Mouse (Mus musculus) brown adipose tissue, adult 24 weeks (tissue): ENCODE results near the gene Glod4. TPM values are rescaled to one million over a fixed set of nuclear protein-coding genes. Genes with fewer than 3 reads are reported as not detected.

ENCODE experiments used
- H3K27ac ChIP-seq: fragments of 200-500 bp; replicated peaks from 2 replicates; pipeline ENCODE4 v1.5.1; 2012; ENCODE audit warnings: low read depth, mild to moderate bottlenecking, low read length
- H3K4me1 ChIP-seq: fragments of 200-500 bp; 2 replicates; pipeline ENCODE4 v1.6.1; 2012; ENCODE audit warnings: low read length, mixed read lengths; ENCODE audit not compliant: control insufficient read depth, insufficient read depth, insufficient read length
- H3K4me3 ChIP-seq: fragments of 200-500 bp; 2 replicates; pipeline ENCODE4 v1.5.1; 2012; ENCODE audit warnings: low read depth, mild to moderate bottlenecking, low read length, moderate library complexity; ENCODE audit not compliant: insufficient read depth
- polyA plus RNA-seq: library from polyadenylated mRNA; stranded (reverse); fragments of >200 nt; gene quantifications from 2 replicates; pipeline ENCODE4 v1.2.4, GENCODE M21; 2012; ENCODE audit not compliant: missing spikeins, insufficient read depth, insufficient read length

The Glod4 gene
- 62.0 and 64.6 TPM in 2 replicates for polyA plus RNA-seq

DNA sequence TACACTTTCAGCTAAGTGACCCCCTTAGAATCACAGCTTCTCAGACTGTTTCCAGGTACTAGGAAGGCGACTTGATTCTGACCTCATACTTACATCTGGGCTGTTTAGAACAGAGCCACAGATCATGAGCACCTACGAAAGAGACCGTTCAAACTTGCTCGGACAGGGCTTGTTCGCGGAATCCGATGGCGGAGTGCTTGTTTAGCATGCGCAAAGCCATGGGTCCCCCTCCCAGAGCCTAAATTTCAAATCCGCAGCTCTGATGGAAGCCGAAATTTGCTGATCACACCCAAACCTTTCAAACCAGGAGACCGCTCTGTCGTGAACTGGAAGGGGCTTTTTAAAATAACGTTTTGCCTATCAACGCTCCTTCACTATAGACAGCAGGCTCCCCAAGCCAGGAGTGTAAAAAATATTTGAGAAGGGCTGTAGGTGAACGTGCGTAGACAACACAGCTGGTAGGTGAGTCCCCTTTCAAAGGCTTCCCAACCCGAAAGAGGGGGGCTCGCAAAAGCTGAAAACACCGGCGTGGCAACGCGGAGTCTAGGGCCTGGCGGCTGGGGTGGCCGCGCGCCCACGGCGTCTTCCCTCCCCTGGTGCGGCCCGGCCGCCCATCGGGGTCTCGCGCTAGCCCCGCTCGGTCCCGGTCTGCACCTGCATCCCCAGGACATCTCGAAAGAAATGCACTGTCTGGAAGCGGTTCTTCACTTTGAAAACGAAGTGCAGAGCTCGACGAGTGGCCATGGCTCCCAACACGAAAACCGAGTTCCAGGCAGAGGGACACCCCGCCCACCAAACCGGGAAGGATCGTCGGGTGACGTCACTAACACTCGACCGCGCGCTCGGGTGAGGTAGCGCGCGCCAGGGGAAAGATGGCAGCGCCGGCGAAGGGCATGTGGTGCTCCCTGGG lies at the start of gene Glod4, which contains the start of gene Mrm3:
TSS of gene Glod4 (minus strand) at position 825 of the 910 bp plus-strand sequence.
TSS of gene Mrm3 (plus strand) at position 815 of the 910 bp plus-strand sequence.
- peak within 1 kb of the TSS; percentile 74 for H3K27ac ChIP-seq
- H3K4me1 ChIP-seq, result no peaks in the 10 kb centered on the region
- peak within 1 kb of the TSS; percentile 82 for H3K4me3 ChIP-seq

DNA sequence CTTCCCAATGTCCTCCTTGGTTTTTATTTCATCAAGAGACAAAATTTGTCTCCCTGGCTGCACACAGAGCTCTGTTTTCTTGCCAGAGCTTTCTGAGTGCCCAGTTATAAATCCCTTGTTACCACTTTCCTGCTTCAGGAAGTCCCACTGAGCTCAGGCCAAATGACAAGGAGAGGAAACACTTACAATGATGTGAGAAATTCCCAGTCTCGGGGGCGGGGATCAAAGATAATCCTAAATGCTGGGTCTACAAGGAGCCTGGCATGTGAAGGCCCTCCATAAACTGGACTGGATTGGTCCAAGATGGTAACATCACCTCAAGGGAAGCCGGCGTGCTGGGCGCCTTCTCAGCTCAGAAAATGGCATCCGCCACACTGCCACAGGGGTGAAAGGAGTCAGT lies 49.3 kb upstream of the Glod4 start:
- H3K27ac ChIP-seq, result peak overlapping the region; percentile 78
- H3K4me1 ChIP-seq, result peaks cover 29% of the 10 kb centered on the region
- H3K4me3 ChIP-seq, result peak overlapping the region; percentile 30

DNA sequence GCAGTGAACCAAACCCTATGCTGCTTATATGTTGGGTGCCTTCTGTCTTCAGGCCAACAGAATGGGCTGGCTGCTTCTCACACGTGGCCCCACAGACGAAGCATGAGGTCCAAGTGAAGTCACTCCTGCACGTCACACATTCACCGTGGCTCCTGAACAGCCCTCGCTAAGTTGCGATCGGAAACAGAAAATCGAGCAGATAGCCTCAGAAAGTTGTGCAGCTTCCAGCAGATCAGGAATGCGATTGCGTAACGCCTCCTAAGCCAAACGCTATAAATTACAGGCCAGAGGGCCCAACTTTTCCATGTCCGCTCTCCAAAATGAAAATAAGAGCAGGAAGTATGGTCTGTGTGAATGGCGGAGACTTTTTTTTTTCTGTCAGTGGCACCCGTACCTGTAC lies 48.9 kb upstream of the Glod4 start:
- Histone ChIP-seq H3K4me1 (peaks cover 30% of the 10 kb centered on the region), H3K4me3 (peak overlapping the region; percentile 30), H3K27ac (peak overlapping the region; percentile 78)

DNA sequence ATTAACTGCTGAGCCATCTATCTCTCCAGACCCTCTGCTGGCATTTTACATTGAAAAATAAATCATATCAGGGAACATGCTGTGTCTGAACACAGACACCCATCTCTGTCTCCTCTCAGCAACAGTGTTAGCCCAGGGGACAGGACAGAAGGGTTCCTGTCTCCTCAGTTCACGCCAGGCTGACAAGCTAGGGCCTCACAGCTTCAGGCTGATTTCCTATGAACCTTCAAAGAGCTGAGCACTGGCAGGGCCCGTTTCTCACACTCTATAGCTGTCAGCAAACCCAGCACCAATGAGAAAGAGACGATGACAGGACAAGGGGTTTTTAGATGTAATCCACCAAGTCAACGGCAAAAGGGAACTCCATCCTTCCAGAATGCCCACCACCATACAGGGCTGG lies 48.4 kb upstream of the Glod4 start:
- Histone ChIP-seq H3K4me3 (peak overlapping the region; percentile 30; the same call in 1 of the 2 replicates), H3K27ac (peak overlapping the region; percentile 78)

DNA sequence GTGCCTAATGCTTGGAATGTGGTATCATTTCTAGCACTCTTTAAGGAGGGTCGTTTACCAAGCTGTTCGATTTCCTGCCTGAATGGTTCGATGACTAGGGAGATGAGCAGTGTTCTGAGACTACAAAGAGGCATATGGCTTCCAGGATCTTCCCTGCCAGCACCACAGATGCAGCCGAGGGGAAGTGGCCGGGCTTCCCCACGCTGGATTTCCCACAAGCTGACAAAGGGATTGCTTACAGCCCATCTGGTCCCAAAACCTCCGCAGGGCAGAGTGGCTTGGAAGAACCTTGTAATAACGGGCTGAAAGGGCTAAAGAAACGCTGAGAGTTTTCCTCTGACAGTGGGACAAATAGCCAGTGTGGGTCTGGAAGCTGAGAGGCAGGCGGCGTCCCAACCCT lies 46.8 kb upstream of the Glod4 start:
- peaks cover 44% of the 10 kb centered on the region for H3K4me1 ChIP-seq
- no peak overlapping the region for H3K4me3 ChIP-seq
- no peak overlapping the region for H3K27ac ChIP-seq

More for the DNA sequence above, 48.4 kb upstream of the Glod4 start:
- H3K4me1 ChIP-seq, result peaks cover 34% of the 10 kb centered on the region

DNA sequence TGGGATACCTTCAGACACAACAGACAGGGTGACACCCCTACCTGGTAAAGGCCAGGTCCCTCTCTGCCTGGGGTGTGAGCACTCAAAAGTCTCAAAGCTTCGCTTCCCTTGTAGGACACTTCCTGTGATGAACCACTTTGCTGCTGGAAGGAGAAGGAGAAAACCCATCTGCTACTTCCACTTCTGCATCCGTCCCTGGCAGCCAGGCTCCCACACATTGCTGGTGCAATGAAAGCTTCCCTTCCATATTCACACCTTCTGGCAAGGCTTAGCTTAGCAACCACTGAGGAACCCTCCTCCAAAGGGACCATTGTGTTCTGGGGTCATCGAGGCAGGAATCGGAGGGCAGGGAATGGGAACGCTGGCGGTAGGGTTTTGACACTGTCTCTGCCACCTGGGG lies 45.1 kb upstream of the Glod4 start:
- no peak overlapping the region for H3K27ac ChIP-seq
- peaks cover 32% of the 10 kb centered on the region for H3K4me1 ChIP-seq
- H3K4me3 ChIP-seq, result no peak overlapping the region

DNA sequence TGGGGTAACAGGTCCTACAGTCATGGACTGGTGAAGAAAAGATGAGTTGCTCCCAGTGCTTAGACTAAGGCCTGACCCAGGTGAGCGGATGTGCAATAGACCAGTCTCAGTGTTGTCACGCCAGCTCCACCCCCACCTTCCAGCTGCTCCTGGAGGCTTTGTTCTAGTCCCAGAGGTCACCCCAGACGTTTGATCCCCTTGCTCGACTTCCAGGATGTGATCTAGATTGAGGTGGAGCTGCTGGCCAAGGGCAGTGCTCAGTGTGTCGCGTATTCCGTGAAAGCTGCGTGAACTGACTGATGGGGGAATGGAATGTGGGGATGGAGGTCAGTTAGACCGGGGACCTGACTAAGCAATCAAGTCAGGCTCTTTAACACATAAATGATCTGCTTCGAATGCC lies 43.8 kb upstream of the Glod4 start:
- Histone ChIP-seq H3K27ac (no peak overlapping the region), H3K4me3 (no peak overlapping the region)

DNA sequence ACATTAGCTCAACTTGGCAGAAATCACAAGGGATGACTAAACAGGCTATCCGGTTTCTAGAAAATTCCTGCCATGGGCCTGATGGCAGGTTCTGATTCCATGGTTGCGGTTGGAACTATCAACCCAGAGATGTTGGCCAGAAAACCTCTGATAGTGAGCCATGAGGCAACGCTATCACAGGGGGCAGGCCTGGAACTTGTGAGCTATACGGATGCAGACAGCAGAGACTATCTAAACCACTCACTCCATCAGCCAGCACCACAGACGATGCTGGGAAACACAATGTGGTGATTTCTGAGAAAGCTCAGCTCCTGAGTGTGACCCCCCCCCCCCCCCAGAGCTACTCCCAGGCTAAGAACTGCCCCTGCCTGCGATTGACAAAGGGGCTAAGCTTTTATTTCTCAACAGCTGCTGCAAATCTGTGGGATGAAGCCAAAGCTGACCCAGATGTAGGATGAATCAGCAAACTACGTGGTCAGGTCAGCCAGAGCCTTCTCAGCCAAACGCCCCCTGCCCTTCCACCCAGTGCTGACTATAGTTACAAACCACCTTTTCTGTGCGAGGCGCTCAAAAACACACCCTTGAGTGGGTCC lies 43.1 kb upstream of the Glod4 start:
- Histone ChIP-seq H3K4me3 (no peak overlapping the region), H3K27ac (no peak overlapping the region)

More for the DNA sequence above, 43.8 kb upstream of the Glod4 start:
- peaks cover 24% of the 10 kb centered on the region for H3K4me1 ChIP-seq

DNA sequence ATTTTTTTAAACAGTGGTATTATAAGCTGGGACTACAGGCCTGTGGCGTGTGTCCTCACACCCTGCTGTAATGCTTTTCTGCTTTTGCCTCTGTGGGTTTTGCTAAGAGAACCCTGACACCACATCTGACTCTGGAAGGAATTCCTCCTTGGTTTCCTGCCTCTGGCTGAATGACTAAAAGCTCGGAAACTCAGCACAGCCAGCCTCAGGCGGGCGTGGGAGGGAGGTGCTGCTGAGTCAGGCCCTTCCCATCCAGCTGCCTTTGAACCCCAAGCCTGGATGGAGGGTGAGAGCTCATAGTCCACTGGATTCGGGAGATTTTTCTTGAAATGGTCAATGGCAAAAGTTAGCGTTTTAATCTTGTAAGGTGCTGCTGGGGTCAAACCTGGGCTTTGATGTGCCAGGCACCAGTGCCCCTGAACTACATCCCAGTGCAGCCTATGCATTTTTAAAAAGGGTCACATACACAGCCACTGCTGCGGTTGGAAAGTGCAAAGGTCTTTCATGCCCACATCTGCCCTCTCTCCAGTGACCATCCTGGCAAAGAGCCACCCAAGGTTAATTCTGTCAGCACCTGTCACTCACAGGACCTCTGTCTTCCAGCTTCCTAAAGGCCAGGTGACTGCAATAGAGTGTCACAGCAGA lies 42.0 kb upstream of the Glod4 start:
- Histone ChIP-seq H3K4me3 (no peak overlapping the region), H3K4me1 (peaks cover 17% of the 10 kb centered on the region), H3K27ac (no peak overlapping the region)

More for the DNA sequence above, 43.1 kb upstream of the Glod4 start:
- peaks cover 17% of the 10 kb centered on the region for H3K4me1 ChIP-seq

DNA sequence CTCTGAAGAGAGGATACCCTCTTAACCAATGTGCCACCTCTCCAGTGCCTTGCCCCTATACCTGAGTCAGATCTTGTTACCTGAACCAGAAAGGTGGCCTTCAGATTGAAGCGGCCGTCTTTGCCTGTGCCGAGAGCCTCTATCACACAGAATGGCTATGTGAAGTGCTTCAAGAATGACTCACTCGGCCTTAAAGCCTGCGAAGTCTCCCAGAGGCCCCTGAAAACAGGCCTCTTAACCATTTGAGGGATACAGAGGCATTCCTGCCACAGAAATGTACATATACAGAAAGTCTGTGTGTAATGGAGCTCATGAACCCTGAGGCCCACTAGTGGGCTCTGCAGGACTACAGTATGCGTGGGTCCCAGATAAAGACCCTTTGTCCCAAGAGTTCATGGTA lies 40.3 kb upstream of the Glod4 start:
- Histone ChIP-seq H3K27ac (no peak overlapping the region), H3K4me1 (peaks cover 17% of the 10 kb centered on the region), H3K4me3 (no peak overlapping the region)

DNA sequence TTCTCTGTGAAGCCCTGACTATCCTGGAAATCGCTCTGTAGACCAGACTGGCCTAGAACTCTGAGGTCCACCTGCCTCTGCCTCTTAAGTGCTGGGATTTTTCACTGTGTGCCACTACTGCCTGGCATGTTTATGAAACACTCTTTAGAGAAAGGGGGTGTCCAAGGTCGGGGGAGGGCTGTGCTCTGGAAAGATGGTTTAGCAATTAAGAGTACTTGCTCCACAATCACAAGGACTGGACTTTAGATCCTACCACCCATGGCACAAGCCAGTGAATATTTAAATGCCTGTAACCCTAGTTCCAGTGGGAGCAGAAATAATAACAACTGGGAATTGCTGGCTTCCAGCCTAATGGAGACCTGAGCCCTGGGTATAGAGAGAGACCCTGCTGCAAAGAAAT lies 36.4 kb upstream of the Glod4 start:
- Histone ChIP-seq H3K27ac (no peak overlapping the region), H3K4me1 (no peaks in the 10 kb centered on the region), H3K4me3 (no peak overlapping the region)

DNA sequence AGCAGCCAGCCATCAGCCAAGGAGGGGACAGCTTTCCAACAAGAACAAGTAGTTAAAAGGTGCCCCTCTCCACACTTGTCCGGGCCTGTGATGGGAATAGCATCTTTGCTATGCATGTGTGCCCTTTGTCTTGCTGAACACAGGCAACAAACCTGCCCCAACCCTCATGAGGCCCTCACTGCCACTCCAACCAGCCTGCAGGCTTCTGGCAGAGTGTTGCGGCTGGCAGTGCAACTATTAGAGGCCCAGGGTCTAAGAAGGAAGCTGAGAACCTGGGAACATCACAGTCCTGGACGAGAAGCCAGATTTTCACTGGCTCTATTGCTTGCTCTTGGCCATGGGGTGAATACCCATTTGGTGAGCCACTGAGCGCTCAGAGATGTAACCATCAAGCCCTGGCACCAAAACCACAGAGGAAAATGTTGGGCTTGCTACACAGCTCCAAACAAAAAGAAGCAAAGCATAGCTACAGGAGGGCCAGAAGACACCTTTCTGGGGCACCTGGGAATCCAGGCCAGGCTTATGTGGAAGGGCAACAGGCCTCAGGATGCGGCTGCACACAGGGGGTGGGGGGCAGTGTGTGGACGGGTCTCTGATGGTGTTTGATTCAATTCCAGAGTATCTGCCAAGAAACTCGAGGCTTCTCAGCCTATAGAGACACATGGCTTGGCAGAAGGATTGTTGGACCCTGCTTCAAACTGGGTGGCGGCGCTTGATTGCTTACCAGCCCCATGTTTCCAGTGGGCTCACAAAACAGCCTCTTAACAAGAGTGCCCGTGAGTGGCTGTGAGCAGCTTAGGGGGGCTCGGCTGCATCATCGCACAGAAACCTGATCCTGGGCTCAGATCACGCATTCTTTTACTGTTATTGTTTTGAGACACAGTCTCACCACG lies 35.7 kb upstream of the Glod4 start:
- Histone ChIP-seq H3K4me3 (no peak overlapping the region), H3K27ac (no peak overlapping the region)

DNA sequence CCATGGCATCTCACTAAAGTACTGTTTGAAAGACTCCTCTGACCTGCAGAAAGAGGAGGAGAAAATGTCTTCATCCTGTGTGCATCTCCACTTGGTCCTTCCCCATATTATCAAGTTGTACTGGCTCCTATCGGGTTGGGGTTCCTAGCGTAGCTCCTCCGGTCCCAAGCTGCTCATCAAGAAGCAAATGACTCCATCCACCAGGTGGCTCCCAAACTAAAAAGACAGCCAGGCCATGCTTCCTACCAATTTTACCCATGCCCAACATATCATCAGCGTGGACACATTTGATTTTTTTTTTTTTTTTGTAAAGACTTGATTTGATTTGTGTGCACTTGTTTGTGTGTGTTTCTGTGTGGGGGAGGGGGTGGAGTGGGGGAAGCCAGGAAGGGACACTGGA lies 28.9 kb upstream of the Glod4 start:
- H3K4me3 ChIP-seq, result no peak overlapping the region
- no peak overlapping the region for H3K27ac ChIP-seq
- H3K4me1 ChIP-seq, result no peaks in the 10 kb centered on the region

More for the DNA sequence above, 35.7 kb upstream of the Glod4 start:
- H3K4me1 ChIP-seq, result no peaks in the 10 kb centered on the region

DNA sequence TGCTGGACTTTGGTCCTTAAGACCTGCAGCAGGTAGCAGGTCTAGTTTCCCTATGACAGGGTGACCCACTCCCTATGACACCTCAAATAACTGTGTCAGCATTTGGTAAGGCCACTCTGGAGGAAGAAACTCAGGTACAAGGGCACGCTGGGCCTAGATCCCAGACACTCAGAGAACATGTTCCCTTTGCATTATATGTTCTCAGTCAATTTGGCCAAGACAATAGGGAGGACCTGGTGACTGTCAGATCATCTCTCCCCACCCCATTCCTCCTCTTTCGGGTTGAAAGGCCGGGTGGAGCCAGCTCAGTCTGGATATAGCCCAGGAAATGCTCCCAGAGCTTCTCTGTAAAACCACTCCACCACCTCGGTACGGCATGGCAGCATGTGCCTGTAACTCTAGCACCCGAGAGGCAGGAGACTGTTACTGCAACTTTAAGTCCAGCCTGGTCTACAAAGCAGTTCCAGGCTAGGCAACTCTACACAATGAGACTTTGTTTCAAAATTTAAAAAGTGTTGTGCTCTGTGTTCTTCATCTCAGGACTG lies 25.1 kb upstream of the Glod4 start:
- Histone ChIP-seq H3K4me3 (no peak overlapping the region), H3K4me1 (no peaks in the 10 kb centered on the region), H3K27ac (no peak overlapping the region)
